Mouse (Mus musculus) T-helper 2 cell (primary cell): ENCODE data around the gene Wipi1.

Experiments
- in situ Hi-C: fragments of 300-600 bp; cut with MboI, MseI; formaldehyde crosslinking; loops from one replicate; pipeline ENCODE4 v1.15.1; 2025; ENCODE audit warnings: high pct_unique_total_duplicates

The Wipi1 gene

DNA sequence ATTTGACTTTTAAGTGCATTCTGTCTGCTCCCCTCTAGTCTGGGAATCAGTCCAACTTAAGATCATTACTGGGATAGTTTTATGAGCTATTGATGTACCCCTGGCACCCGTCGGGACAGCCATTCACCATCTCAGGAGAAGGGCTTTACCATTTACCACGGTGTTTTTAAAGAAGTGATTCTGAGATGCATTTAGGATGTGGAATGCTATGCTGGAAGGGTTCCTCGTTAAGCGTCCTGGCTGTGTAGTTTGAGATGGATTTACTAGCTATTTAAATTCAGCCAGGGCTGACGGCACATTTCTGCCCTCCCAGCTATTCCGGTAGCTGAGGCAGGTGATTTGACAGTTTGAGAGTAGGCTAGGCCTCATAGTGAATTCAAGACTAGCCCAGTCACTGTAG, 67.3 kb downstream of the Wipi1 start:
- in situ Hi-C loops, result loop anchor here (5.0 kb wide), 1 partner anchor 97 kb away; no protein-coding TSS in a partner anchor

DNA sequence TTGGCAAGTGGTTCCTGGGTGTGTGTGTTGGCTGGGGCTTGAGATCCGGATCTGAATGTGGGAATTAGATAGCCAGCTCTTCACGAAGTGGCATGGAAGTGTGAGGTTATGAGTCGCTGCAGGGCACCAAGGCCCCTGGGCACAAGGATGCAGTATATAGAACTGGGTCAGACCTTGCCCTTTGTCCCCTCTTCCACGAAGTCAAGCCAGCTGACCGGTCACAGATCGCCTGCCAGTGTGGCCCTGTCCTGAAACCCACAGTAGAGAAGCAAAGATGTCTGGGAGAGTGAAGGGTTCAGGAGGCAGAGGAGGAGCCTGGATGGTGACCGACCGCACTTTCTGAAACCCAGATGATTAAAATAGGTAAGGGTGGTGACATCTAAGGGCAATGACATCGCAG, 68.3 kb downstream of the Wipi1 start:
- in situ Hi-C loops, result loop anchor here (5.0 kb wide), 1 partner anchor 96 kb away; no protein-coding TSS in a partner anchor

DNA sequence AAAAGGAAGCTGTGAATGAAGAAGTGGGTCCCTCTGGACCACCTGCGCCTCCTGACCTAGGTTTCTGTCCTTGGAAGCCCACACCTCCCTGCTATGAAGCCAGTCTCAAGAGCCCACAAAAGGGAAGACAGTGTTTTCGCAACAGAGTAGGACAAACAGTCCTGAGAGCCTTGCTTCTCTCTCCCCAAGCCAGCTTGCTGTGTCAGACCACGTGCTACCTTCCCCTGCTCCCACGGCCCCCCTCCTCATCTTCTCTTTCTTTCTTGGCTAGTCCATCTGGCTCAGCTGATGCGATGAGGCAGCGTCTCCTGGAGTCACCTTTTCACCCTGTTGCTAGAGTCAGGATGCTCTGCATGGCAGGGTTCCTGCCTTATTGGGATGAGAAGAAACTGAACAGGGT, 72.5 kb downstream of the Wipi1 start:
- in situ Hi-C loops, result no loop called here

DNA sequence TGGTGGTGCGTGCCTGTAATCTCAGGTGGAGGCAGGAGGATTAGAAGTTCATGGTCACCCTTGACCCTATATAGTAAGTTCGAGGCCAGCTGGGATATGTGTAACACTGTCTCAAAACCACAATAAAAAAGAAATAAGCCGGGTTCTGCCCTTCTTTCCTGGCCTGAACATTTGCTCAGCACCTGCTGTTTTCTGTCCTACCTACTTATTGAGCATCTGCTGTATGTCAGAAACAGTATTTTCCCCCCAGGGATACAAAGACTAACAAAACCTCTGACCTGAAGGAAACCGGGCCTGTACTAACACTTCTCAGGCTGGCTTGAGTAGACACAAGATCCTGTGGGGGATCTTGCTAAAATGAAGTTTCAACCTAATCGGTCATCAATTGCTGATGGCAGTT, 74.8 kb downstream of the Wipi1 start:
- in situ Hi-C loops, result no loop called here

DNA sequence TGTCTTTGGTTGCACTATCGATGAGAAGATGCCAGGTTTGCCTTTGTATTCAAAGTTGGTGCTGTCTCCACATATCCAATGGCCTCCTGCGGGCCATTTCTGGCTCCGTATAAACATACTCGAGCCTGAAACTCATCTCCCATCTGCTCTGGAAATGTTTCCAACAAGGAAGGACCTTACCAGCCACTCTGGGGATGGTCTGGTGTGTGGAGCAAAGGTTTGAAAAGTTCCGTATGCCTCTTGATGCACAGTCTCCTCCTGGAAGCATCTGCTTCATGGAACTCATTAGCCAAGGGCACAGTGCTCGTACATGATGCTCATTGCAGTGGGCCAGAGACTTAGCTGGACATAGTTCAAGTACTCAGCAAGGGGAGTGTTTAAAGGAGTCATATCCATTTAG, 75.8 kb downstream of the Wipi1 start:
- in situ Hi-C loops, result no loop called here

DNA sequence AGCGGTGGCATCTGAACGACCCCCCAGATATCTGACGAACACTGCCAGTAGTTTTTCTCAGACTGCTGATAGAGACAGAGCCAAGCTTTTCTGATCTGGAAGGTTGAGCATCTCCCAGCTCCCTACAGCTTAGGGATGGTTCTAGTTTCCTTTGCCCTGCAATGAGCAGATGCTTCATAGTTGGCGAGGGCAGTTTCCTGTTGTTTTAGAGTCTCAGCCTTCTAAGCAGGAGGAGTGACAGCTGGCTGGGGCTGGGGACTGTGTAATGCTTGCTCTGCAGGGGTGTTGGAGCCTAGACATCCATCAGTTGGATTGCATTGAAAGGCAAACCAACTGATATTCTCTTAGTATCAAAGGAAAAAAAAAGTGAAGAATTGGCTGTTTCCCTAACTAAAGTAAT, 81.7 kb downstream of the Wipi1 start:
- in situ Hi-C loops, result no loop called here

DNA sequence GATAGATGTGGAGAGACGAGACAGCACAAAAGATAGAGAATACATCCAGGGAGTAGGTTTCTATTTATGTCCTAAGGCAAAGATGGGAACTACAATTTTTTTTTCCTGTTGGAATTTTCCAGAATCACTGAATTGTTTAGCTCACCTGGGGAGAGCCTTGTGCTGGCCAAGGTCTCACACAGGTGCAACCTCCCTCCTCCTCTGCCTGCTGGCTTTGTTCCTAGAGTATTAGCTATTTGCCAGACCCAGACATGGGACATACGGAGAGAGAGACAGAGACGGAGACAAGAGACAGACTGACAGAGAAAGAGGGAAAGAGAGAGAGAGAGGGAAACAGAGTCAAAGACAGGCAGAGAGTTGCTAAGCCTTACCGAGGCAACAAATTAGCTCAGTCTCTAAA, 86.2 kb downstream of the Wipi1 start:
- in situ Hi-C loops, result no loop called here

DNA sequence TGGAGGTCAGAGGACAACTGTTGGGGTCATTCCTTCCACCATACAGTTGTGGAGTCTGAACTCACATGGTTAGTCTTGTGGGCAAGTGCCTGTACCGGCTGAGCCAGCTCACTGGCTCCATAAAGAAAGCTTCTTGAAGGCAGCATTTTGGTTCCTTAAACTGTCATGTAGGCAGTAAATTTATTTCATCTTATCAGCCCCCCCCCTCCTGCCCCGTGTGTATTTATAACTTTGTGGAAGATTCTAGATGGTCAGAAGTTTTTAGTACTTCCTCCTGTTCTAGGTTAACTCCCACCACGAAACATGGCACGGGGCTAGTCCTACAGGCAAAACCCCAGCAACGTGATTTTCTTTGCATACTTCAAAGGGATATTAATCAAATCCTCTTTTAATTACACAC, 86.9 kb downstream of the Wipi1 start:
- in situ Hi-C loops, result loop anchor here (25.0 kb wide), 1 partner anchor 1063 kb away; no protein-coding TSS in a partner anchor
